Mouse (Mus musculus) kidney, postnatal 10 days (tissue): Measurements from ENCODE around the gene Wbp1.

Experiments used
- DNase-seq: peaks from one replicate; pipeline ENCODE4 v3.0.0; 2021; ENCODE audit warnings: mixed read lengths

Wbp1 gene

GRCm38 (mm10) chr6:83115682-83116372, 5.5 kb downstream of the Wbp1 start:
- DNase-seq = no peak

GRCm38 (mm10) chr6:83115011-83115671, 6.2 kb downstream of the Wbp1 start, which contains the start of gene Mogs:
Gene Mogs, plus strand, starts transcription at chr6:83115496.
- peak; percentile 98 for DNase-seq

GRCm38 (mm10) chr6:83111510-83112136, 9.7 kb downstream of the Wbp1 start:
- no peak for DNase-seq

- DNase-seq = peak; percentile 90
Observed at GRCm38 (mm10) chr6:83108762-83109668, 12.3 kb downstream of the Wbp1 start, which contains the start of gene Mrpl53. Gene Mrpl53, plus strand, starts transcription at chr6:83109040.

- DNase-seq = peak; percentile 89
Observed at GRCm38 (mm10) chr6:83107566-83108400, 13.6 kb downstream of the Wbp1 start.

GRCm38 (mm10) chr6:83104158-83104557, 17.2 kb downstream of the Wbp1 start:
- no peak for DNase-seq

- no peak for DNase-seq
Observed at GRCm38 (mm10) chr6:83103130-83103650, 18.2 kb downstream of the Wbp1 start.

GRCm38 (mm10) chr6:83101688-83102556, 19.4 kb downstream of the Wbp1 start:
- DNase-seq = peak; percentile 83

- peak; percentile 93 for DNase-seq
Observed at GRCm38 (mm10) chr6:83101316-83101687, 20.1 kb downstream of the Wbp1 start, which contains the start of the genes Ccdc142 and Gm42688. Gene Ccdc142, plus strand, starts transcription at chr6:83101601. Gene Gm42688, plus strand, starts transcription at chr6:83101617.

- DNase-seq = peak; percentile 64
Observed at GRCm38 (mm10) chr6:83098411-83098810, 22.9 kb downstream of the Wbp1 start.

- DNase-seq = no peak
Observed at GRCm38 (mm10) chr6:83095968-83096367, 25.4 kb downstream of the Wbp1 start.

- DNase-seq = peak; percentile 82
Observed at GRCm38 (mm10) chr6:83092416-83093127, 28.8 kb downstream of the Wbp1 start.

- no peak for DNase-seq
Observed at GRCm38 (mm10) chr6:83087926-83088260, 33.5 kb downstream of the Wbp1 start.

- DNase-seq = peak; percentile 63
Observed at GRCm38 (mm10) chr6:83087205-83087925, 34.0 kb downstream of the Wbp1 start.

- peak; percentile 25 for DNase-seq
Observed at GRCm38 (mm10) chr6:83086121-83087035, 35.0 kb downstream of the Wbp1 start, which contains the start of gene Lbx2. Gene Lbx2, plus strand, starts transcription at chr6:83086367.

GRCm38 (mm10) chr6:83084477-83084876, 36.9 kb downstream of the Wbp1 start:
- no peak for DNase-seq

- DNase-seq = no peak
Observed at GRCm38 (mm10) chr6:83083497-83083896, 37.9 kb downstream of the Wbp1 start.

- DNase-seq = no peak
Observed at GRCm38 (mm10) chr6:83080210-83080609, 41.1 kb downstream of the Wbp1 start.
